Mouse (Mus musculus) stomach, embryonic 15.5 days (tissue): ENCODE measurements around the gene Mast4. TPM values are rescaled to one million over a fixed set of nuclear protein-coding genes. Genes with fewer than 3 reads are reported as not detected.

ENCODE experiments used
- ATAC-seq: fragments of 200-750 bp; cut with Nextera tagmentation; 2 replicates; pipeline ENCODE4 v1.8.0; 2017; ENCODE audit warnings: low read depth, moderate number of reproducible peaks, moderate TSS enrichment; ENCODE audit not compliant: insufficient read depth, low FRiP score
- H3K27ac ChIP-seq: fragments of 300-500 bp; sonication (generic); 2 replicates; pipeline ENCODE4 v1.5.1; 2015; ENCODE audit warnings: mild to moderate bottlenecking, inconsistent platforms
- H3K27me3 ChIP-seq: fragments of 300-500 bp; sonication (generic); replicated peaks from 2 replicates; pipeline ENCODE4 v1.6.1; 2015; ENCODE audit warnings: inconsistent platforms
- H3K36me3 ChIP-seq: fragments of 300-500 bp; sonication (generic); 2 replicates; pipeline ENCODE4 v1.6.1; 2015; ENCODE audit warnings: inconsistent platforms
- H3K4me1 ChIP-seq: fragments of 300-500 bp; sonication (generic); 2 replicates; pipeline ENCODE4 v1.6.1; 2015; ENCODE audit warnings: inconsistent platforms
- H3K4me2 ChIP-seq: fragments of 300-500 bp; sonication (generic); 2 replicates; pipeline ENCODE4 v1.6.1; 2015; ENCODE audit warnings: mild to moderate bottlenecking, inconsistent platforms
- H3K4me3 ChIP-seq: fragments of 300-500 bp; sonication (generic); replicated peaks from 2 replicates; pipeline ENCODE4 v1.5.1; 2015; ENCODE audit warnings: inconsistent platforms
- H3K9ac ChIP-seq: fragments of 300-500 bp; sonication (generic); 2 replicates; pipeline ENCODE4 v1.6.1; 2015; ENCODE audit warnings: inconsistent platforms
- H3K9me3 ChIP-seq: fragments of 300-500 bp; sonication (generic); 2 replicates; pipeline ENCODE4 v1.6.1; 2016; ENCODE audit warnings: inconsistent platforms
- WGBS: fragments of 180-500 bp; shearing (Covaris S2); methylation state at CpG from one replicate; pipeline ENCODE4 v1.1.7; 2015; 5-methylcytosine and 5-hydroxymethylcytosine counted together
- polyA plus RNA-seq: library from polyadenylated mRNA; unstranded; fragments of >200 nt; fragmentation: Nextera tagmentation; extraction: Ambion mirVana; gene quantifications from 2 replicates; pipeline ENCODE4 v1.2.1, GENCODE M21; 2015

Gene Mast4
- polyA plus RNA-seq, 1 experiment from 2014 or later = 29.5 TPM

DNA sequence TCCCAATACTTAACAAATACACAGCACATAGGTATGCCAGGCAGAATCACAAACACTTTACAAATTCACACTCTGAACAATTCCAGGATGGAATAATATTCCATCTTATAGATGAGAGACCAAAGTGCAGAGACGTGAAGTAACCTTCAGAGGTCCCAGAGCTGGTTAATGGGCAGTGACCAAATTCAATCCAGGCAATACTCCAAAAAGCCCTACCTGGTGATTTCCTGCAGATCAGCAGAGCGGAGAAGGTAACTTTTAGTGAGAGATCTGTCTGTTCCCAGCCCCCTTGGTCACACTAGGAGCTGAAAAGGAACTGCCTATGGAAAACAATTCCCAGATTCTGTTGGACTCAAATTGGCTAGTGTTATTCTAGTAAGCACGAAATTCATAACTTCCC lies 316.6 kb downstream of the Mast4 start:
- no peaks in the 10 kb centered on the region; the same call in 1 of the 2 replicates for H3K4me1 ChIP-seq
- H3K36me3 ChIP-seq = no peaks in the 10 kb centered on the region
- H3K27me3 ChIP-seq = no peaks in the 10 kb centered on the region
- 91% methylated on average over 3 of the region's 3 CpGs for WGBS
- no peak for ATAC-seq
- no peak overlapping the region for H3K27ac ChIP-seq
- no peaks in the 10 kb centered on the region for H3K9me3 ChIP-seq
- H3K9ac ChIP-seq = no peak overlapping the region
- no peak overlapping the region for H3K4me3 ChIP-seq
- H3K4me2 ChIP-seq = no peak overlapping the region

- 85% methylated on average over 3 of the region's 3 CpGs for WGBS
- Histone ChIP-seq H3K9ac (no peak overlapping the region), H3K4me2 (no peak overlapping the region), H3K27me3 (no peaks in the 10 kb centered on the region), H3K27ac (no peak overlapping the region), H3K4me1 (no peaks in the 10 kb centered on the region), H3K36me3 (no peaks in the 10 kb centered on the region), H3K9me3 (no peaks in the 10 kb centered on the region), H3K4me3 (no peak overlapping the region)
- ATAC-seq = no peak
Measured at GRCm38 (mm10) chr13:103015131-103015750, 319.1 kb downstream of the Mast4 start.

GRCm38 (mm10) chr13:103014631-103015030 lies 319.7 kb downstream of the Mast4 start:
- Histone ChIP-seq H3K9me3 (no peaks in the 10 kb centered on the region), H3K9ac (no peak overlapping the region), H3K4me2 (no peak overlapping the region), H3K36me3 (no peaks in the 10 kb centered on the region), H3K4me3 (no peak overlapping the region), H3K27ac (no peak overlapping the region), H3K27me3 (no peaks in the 10 kb centered on the region), H3K4me1 (no peaks in the 10 kb centered on the region)
- no peak for ATAC-seq
- 84% methylated on average over 6 of the region's 6 CpGs for WGBS

DNA sequence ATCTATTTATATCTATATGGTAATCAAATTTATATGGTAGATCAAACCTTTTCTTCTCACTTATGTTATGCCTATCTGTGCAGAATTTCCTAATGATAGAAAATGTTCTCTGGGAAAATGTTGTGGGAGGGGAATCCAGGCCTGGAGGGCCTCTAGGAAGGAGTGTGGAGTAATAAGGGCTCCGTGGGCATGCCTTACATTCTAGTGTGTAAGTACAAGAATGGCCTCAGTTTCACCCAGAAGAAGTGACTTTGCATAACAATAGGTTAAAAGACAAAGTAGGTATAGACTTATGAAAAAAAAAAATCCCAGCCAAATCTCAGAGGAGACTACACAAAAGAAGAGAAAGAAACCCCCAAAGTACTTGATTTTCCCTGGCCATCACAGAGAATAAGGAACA lies 320.1 kb downstream of the Mast4 start:
- Histone ChIP-seq H3K4me3 (no peak overlapping the region), H3K9me3 (no peaks in the 10 kb centered on the region), H3K4me2 (no peak overlapping the region), H3K4me1 (no peaks in the 10 kb centered on the region), H3K27me3 (no peaks in the 10 kb centered on the region), H3K27ac (no peak overlapping the region), H3K9ac (no peak overlapping the region), H3K36me3 (no peaks in the 10 kb centered on the region)
- no peak for ATAC-seq
- WGBS = 76% methylated on average over 1 of the region's 1 CpGs

DNA sequence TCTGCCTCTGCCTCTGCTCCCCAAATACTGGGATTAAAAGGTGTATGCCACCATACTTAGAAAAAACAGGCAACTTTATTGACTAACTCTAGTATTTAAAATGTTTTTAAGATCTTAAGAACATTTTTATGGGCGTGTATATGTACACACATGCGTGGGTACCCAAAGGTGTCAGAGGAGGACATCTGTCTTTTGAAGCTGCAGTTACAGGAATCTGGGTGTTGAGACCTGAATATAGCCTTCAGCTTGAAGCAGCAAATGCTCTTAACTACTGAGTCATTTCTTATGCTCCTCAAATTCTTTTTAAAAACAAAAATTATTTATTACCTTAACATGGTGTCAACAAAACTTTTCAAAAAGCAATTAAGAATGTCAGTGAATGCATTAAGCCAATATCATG lies 329.1 kb downstream of the Mast4 start:
- no peak overlapping the region for H3K9ac ChIP-seq
- no peaks in the 10 kb centered on the region for H3K27me3 ChIP-seq
- no peak overlapping the region for H3K27ac ChIP-seq
- no peaks in the 10 kb centered on the region for H3K36me3 ChIP-seq
- WGBS = 38% methylated on average over 2 of the region's 2 CpGs
- H3K4me1 ChIP-seq = no peaks in the 10 kb centered on the region
- no peak overlapping the region for H3K4me3 ChIP-seq
- H3K9me3 ChIP-seq = no peaks in the 10 kb centered on the region
- ATAC-seq = no peak
- no peak overlapping the region for H3K4me2 ChIP-seq

GRCm38 (mm10) chr13:103001831-103002230 lies 332.5 kb downstream of the Mast4 start:
- H3K36me3 ChIP-seq = no peaks in the 10 kb centered on the region
- no peak overlapping the region for H3K27ac ChIP-seq
- ATAC-seq = no peak
- no peak overlapping the region for H3K4me2 ChIP-seq
- WGBS = 73% methylated on average over 1 of the region's 1 CpGs
- H3K9ac ChIP-seq = no peak overlapping the region
- no peaks in the 10 kb centered on the region for H3K9me3 ChIP-seq
- H3K4me1 ChIP-seq = no peaks in the 10 kb centered on the region
- H3K27me3 ChIP-seq = no peaks in the 10 kb centered on the region
- no peak overlapping the region for H3K4me3 ChIP-seq

GRCm38 (mm10) chr13:103000891-103001290 lies 333.4 kb downstream of the Mast4 start:
- Histone ChIP-seq H3K9ac (no peak overlapping the region), H3K27me3 (no peaks in the 10 kb centered on the region), H3K4me2 (no peak overlapping the region), H3K27ac (no peak overlapping the region), H3K4me3 (no peak overlapping the region), H3K4me1 (no peaks in the 10 kb centered on the region), H3K9me3 (no peaks in the 10 kb centered on the region), H3K36me3 (no peaks in the 10 kb centered on the region)
- WGBS = 64% methylated on average over 7 of the region's 7 CpGs
- ATAC-seq = no peak

GRCm38 (mm10) chr13:102994098-102994497 lies 340.2 kb downstream of the Mast4 start:
- no peak for ATAC-seq
- H3K27me3 ChIP-seq = no peaks in the 10 kb centered on the region
- H3K27ac ChIP-seq = no peak overlapping the region
- H3K4me2 ChIP-seq = no peak overlapping the region
- H3K36me3 ChIP-seq = no peaks in the 10 kb centered on the region
- H3K4me3 ChIP-seq = no peak overlapping the region
- no peaks in the 10 kb centered on the region for H3K4me1 ChIP-seq
- no peaks in the 10 kb centered on the region for H3K9me3 ChIP-seq
- H3K9ac ChIP-seq = no peak overlapping the region
- 87% methylated on average over 11 of the region's 11 CpGs for WGBS

GRCm38 (mm10) chr13:102992680-102993423 lies 341.4 kb downstream of the Mast4 start:
- 89% methylated on average over 7 of the region's 7 CpGs for WGBS
- Histone ChIP-seq H3K4me2 (no peak overlapping the region), H3K27me3 (no peaks in the 10 kb centered on the region), H3K4me1 (no peaks in the 10 kb centered on the region), H3K36me3 (no peaks in the 10 kb centered on the region), H3K4me3 (no peak overlapping the region), H3K27ac (no peak overlapping the region), H3K9ac (no peak overlapping the region), H3K9me3 (no peaks in the 10 kb centered on the region)
- no peak for ATAC-seq

DNA sequence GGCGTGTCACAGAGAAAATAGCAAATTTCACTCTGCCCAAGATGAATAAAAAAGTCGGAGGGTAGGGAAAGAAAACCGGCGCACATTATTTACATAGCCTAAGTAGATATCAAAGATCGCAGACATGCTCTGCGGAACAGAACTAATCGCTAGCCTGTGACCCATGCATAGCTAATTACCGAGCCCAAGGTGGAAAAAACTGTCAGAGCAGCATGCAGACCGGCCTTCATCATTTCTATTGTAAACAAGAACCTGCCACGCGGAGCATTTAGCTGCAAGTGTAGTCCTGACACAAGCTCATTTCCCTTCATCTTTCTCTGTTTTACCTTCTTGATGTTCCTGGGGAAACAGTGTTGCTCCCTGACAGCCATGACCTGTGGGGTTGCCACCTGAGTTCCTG lies 342.4 kb downstream of the Mast4 start:
- H3K27me3 ChIP-seq = no peaks in the 10 kb centered on the region
- 38% methylated on average over 11 of the region's 11 CpGs for WGBS

DNA sequence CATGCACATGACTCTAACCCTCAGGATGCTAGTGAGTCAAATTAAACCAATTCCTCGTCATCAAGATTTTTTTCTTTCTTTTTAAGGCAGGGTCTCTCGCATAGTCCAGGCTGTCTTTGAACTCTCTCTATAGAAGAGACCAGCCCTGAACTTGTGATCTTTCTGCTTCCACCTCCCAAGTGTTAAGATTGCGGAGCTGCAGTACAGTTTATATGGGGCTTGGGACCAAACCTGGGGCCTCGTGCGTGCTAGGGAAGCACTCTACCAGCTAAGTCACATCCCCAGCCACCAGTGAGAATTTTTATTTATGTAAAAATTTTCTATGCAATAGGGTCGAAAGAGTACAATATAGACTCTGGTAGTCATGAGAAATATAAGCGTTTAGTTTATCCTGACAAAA lies 343.1 kb downstream of the Mast4 start:
- no peak for ATAC-seq

More for the DNA sequence above, 342.4 kb downstream of the Mast4 start:
- H3K4me2 ChIP-seq = no peak overlapping the region
- no peak for ATAC-seq
- H3K36me3 ChIP-seq = no peaks in the 10 kb centered on the region
- H3K4me3 ChIP-seq = no peak overlapping the region
- no peaks in the 10 kb centered on the region for H3K4me1 ChIP-seq
- H3K9me3 ChIP-seq = no peaks in the 10 kb centered on the region
- no peak overlapping the region for H3K9ac ChIP-seq
- no peak overlapping the region for H3K27ac ChIP-seq

DNA sequence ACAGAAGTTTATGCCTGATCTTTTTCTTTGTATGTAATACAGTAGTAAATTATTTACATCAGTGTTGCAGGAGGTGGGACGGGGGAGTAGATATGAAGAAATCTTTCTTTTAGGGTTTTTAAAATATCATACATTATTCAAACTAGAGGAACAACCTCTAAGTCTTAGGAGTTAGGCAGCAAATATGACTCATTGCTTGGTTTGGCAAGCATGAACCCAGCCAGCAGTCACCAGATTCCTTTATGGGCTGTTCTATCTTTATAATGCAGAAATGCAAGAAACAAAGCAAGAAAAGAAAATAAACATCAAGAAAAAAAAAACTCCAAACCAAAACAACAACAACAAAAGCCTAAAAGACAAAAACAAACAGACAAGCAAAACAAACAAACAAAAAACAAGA lies 344.2 kb downstream of the Mast4 start:
- H3K4me2 ChIP-seq = no peak overlapping the region
- H3K4me1 ChIP-seq = no peaks in the 10 kb centered on the region
- H3K27ac ChIP-seq = no peak overlapping the region
- ATAC-seq = no peak
- 61% methylated on average over 1 of the region's 1 CpGs for WGBS
- H3K9ac ChIP-seq = no peak overlapping the region
- H3K4me3 ChIP-seq = no peak overlapping the region
- H3K27me3 ChIP-seq = no peaks in the 10 kb centered on the region
- H3K9me3 ChIP-seq = no peaks in the 10 kb centered on the region
- H3K36me3 ChIP-seq = no peaks in the 10 kb centered on the region

More for the DNA sequence above, 343.1 kb downstream of the Mast4 start:
- H3K4me2 ChIP-seq = no peak overlapping the region
- no peaks in the 10 kb centered on the region for H3K27me3 ChIP-seq
- H3K9me3 ChIP-seq = no peaks in the 10 kb centered on the region
- H3K36me3 ChIP-seq = no peaks in the 10 kb centered on the region
- no peaks in the 10 kb centered on the region for H3K4me1 ChIP-seq
- 80% methylated on average over 7 of the region's 7 CpGs for WGBS
- no peak overlapping the region for H3K27ac ChIP-seq
- H3K9ac ChIP-seq = no peak overlapping the region
- no peak overlapping the region for H3K4me3 ChIP-seq
